Mouse (Mus musculus) gonadal fat pad, adult 2 months (tissue): ENCODE data around the gene Wfdc21. TPM values are rescaled to one million over a fixed set of nuclear protein-coding genes. Genes with fewer than 3 reads are reported as not detected.

Experiments used
- DNase-seq: peaks from one replicate; pipeline ENCODE4 v3.0.0-alpha.2; 2012; ENCODE audit warnings: low read depth
- polyA plus RNA-seq: library from polyadenylated mRNA; depleted of rRNA; stranded (reverse); fragments of >200 nt; gene quantifications from 2 replicates; pipeline ENCODE4 v1.2.3, GENCODE M21; 2012

Wfdc21 gene
- polyA plus RNA-seq, 1 experiment: 198 TPM

DNA sequence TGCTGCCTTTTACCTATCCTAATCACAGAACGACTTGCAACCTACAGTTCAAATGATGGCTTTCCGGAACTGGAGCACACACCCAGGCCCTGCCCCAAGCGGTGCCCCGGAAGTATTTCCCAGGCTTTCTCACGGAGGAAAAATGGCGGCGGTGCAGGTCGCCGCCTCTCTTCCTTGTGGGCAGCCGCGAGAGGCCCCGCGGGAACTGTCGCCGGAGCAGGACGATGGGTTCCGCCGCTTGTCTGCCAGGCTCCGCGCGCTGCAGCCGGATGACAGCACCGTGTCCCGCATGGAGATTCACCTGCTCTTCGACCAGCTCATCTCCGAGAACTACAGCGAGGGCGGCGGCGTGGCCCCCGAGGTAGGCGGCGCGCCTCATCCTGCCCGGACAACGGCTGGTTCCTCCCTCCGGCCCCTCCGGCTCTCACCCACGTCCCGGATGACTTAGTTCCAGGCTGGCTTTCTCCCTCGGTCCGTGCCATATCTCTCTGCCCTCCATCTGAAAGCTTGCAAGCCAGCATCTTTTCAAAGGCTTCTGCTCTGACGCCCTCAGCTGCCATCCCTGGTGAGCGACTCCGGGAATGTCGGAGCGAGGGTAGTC is 6.9 kb downstream of the Wfdc21 start, which contains the start of gene Heatr6:
Gene Heatr6, plus strand, starts transcription at position 116 of the 601 bp plus-strand sequence.
- DNase-seq: no peak

DNA sequence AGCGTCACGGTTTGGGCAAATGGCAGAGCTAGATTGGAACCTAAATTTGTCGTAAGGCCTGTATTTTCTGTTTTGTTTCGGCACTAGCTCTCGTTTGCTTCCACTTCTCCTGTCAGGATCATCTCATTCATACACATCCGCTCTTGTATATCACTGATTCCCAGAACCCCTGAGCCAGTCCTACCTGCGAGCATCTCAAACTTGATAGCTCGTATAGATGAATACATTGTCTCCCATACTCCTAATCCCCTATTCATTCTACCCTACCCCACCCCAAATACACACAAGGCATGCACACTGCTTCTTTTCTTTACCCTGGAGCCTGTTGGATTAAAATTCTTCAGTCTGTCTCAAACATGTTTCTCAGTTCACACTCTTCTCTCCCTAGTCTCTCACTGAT is 7.5 kb downstream of the Wfdc21 start:
- DNase-seq: no peak

DNA sequence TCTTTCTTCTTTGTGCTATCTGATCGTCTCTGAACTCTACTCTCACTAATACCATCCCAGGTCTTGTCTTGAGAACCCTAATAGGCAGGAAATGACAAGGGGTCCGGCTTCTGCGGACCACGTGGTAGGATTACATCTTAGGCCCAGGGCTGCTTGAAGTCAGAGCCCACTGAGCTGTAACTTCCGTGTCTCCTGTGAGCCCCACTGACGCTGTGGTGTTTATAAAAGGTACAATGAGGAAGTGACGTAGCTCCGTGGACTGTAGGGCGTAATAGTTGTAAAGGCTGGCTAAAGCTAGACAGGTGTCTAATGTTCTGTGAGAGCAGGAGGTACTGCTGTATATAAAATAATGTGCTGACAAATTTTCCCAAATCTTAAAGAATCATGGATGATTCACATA is 20.6 kb downstream of the Wfdc21 start:
- no peak for DNase-seq

DNA sequence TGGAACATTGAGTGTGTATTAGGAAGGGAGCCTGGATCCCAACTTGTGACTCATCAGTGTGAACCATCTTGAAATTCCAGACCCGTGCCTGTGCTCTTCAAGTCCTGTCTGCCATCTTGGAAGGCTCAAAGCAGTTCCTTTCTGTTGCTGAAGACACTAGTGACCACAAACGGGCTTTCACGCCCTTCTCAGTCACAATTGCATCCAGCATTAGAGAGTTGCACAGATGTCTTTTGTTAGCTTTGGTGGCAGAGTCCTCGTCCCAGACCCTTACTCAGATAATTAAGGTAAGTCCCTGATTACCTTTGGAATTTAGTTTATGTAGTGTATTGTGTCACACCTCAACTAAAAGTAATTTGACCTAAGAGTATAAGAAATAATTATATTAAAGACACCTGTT is 22.2 kb downstream of the Wfdc21 start:
- DNase-seq: no peak

DNA sequence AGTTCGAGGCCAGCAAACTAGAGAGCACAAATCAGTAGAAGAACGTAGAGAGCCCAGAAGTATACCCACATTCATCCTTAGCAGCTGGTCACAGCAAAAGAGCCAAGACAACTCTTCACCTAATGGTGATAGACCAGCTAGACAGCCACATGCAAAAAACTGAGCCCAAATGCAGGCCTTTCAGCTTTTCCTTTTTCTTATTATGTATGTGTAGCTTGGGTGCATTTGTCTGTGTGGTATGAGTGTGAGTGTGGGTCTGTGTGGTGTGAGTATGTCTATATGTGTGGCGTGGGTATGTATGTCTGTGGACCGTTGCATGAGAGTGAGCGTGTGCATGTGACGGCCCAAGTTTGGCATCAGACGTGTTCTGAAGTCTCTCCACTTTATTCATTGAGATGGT is 24.3 kb downstream of the Wfdc21 start:
- DNase-seq: no peak

DNA sequence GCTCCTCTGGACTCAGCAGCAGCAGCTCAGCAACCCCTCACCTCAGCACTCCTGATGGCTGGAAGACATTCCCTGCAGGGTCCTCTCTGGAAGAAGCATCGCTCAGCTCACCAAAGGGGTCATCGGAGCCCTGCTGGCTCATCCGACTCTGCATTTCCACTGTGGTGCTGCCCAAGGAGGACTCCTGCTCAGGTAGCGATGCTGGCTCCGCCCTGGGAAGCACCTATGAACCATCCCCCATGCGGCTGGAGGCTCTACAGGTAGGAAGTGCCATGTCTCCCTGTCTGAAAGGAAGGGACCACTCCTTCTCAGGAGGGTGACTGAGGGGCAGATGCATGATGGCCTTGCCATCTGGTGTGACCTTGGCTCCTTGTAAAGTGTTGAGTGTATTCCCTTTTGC is 25.6 kb downstream of the Wfdc21 start:
- no peak for DNase-seq

DNA sequence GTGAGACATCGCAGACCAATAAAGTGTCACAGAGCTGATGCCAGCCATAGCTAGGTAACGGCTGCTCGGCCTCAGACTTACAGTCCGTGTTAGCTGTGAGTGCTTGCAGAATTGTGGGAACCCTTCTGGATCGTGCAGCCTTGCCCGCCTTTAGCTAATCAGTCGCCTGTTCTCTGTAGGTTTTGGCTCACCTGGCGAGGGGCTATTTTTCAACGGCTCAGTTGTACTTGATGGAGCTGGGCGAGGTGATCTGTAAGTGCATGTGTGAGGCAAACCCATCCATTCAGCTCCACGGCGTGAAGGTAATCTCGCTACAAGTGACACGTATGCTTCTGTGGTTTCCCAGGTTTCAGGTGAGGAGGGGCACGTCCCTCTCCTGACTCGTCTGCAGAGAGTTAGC is 27.0 kb downstream of the Wfdc21 start:
- no peak for DNase-seq

DNA sequence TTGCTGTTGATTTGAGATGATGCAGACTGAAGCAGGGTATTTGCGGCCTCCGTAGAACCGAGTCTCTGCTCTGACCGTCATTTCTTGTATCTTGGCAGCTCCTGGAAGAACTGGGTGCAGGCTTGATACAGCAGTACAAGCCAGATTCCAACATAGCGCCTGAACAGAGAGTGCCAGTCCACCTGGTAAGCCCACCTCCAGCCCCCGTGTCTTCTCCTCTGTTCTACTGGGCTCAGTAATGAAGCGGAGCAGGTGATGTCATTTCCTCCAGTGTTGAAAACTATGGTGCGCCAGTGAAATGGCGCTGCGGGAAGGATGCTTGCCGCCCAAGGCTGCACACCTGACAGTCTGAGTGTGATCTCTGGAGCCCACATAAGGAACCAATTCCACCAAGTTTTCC is 27.6 kb downstream of the Wfdc21 start:
- DNase-seq: no peak

DNA sequence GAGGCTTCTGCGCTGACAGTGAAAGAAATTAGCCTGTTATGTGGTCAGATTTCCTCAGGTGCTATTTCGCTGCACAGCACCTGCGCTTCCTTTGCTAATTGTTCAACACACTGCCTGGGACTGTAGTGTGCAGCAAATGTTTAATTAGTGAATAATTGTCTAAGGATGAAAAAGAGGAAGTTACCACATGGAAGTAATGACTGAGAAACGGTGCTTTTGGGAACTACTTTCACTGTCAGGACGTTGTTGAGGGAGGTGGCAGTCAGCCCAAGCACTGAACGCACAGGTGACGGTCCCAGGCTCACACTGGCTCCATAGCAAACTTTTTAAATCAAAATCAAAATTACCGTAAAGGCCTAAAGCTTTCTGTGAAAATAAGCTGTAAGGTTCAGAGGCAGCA is 30.1 kb downstream of the Wfdc21 start:
- DNase-seq: no peak

DNA sequence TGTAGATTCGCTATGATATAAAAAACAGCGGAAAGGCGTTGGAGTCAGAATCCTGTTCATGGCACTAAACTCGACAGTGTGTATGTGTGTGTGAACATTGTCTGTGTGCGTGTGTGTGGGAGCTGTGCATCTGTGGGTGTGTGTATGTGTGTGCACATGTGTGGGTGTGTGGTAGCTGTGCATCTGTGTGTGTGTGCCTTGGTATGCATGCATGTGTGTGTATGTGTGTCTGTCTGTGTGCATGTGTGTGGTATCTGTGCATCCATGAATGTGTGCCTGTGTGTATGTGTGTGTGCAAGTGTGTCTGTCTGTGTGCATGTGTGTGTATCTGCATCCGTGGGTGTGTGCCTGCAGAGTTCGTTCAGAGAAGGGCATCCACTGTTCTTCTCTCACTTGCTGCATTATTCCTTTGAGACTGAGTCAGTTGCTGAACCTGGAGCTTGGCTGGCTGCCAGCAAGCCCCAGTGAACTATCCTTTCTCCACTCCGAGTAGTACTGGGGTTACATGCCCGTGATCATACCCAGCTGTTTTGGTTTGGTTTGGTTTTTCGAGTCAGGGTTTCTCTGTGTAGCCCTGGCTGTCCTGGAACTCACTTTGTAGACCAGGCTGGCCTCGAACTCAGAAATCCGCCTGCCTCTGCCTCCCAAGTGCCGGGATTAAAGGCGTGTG is 37.3 kb downstream of the Wfdc21 start:
- DNase-seq: no peak

DNA sequence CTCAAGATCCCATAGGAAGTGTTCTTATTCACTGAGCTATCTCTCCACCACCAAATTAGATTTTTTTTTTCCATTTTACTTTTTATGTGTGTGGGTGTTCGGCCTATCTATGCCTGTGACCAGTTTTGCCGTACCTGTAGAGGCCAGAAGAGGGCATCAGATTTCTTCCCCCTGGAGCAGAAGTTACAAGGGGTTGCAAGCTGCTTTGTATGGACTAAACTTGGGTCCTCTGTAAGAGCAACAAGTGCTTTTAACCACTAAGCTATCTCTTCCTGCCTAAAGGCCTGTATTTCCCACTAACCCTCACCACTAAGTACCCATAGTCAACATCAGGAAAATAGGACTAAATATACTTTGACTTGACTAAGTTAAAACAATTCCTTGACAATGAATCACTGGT is 37.9 kb downstream of the Wfdc21 start:
- DNase-seq: no peak

DNA sequence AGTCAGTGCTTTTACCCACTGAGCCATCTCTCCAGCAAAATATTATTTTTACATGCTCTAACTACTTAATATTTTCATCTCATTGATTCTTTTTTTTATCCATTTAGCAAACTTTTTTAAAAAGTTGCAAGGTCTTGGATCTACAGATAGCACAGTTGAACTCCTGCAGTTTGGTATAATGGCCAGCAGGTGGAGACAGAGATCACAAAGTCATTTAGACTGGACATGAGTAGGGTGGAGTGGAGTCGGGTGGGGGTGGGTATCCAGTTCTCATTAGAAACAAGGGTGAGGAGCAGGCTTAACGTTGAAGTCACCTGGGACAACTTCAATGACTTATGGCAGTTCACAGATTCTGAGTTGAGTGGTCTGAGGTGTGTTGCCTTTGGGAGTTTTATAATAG is 38.6 kb downstream of the Wfdc21 start:
- DNase-seq: no peak

DNA sequence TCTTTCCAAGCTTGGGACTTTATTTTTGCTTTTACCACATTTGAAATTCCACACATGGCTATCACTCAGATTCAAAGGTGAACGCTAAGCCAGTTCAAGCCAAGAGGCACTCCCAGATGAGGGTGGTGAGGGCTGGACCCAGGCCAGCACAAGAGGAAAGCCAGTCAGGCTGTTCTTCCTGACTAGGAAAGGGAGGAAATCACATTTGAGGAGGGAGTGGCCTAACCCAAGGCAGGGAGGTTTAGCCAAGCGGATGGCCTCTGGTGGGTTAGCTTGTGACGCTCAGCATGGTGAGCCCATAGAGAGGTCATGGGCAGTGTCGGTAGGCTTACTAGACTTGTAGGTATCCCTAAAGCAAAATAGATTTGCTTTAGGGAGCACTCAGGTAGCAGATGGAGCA is 40.1 kb downstream of the Wfdc21 start:
- DNase-seq: no peak

DNA sequence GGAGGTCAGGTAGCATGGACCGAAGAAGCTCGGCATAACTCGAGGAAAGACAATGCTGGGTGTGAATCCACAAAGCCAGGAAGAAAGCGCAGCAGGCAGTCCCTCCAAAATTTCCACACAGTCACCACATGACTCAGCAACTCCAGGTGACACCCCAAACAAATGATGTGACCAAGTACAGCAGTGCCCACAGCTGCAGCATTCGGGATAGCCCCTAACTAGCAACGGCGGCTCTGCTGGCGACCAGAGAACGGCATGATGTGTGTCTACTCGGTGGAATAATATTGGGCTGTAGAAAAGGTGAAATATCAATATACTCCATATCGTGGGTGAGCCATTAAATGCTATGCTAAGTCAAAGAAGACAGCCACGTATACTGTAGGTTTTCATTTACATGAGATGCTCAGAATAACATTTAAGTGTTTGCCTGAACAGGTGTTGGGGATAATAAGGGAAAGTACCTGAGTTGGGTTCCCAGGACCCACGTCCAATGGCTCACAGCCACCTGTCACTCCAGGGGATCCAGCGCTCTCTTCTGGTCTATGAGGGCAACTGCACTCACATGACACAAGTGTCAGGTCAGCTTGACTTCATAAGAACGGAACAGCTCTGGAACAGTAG is 40.8 kb downstream of the Wfdc21 start:
- no peak for DNase-seq

DNA sequence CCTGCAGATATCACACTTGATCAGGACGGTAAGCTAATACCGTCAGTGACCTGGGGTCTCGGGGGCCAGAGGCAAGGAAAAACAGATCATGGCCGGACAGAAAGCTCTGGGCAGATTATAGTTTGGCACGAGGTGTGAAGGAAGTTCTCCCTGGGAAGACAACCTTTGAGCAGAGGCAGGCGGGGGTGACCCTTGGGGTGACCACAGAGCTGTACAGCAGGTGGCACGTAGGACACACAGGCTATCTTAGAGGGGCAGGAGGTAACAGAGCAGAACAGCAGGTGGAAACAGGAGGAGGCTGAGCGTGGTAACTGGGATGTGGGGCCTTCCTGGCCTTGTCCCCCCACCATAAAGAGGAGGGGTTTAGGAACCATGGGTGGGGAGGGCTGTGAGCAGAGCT is 41.6 kb downstream of the Wfdc21 start:
- DNase-seq: no peak

DNA sequence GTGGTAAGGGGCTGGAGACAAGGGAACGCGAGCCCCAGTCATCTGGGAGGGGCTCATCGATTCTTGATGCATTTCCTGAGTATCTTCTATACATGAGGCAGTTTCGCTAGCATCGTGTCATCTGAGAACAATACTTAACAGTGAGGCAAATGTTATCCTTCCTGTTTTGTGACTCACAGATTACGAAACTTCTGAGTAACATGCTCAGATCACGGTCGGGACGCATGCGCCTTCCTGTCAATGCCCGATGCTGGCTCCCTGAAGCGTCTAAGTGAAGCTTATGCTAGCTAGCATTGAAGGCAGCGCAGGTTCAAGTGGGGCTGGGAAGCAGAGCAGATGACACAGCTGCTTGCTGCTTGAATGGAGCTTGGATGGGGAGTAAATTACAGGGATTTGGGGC is 42.5 kb downstream of the Wfdc21 start:
- DNase-seq: peak; percentile 41

DNA sequence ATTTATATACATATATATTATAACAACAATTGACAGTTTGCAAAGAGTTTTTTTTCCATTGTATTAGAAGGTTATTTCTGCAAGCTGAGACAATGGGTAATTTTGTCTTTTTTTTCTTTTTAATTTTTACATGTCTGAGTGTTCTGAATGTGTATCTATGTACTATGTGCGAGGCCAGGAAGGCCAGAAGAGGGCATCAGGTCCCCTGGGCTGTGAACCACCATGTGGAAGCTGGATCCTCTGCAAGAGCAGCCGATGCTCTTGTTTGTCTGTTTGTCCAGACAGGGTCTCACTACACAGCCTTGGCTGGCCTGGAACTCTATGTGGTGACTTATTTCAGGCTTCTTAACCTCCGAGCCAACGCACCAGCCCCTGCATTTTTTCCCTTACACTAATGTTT is 44.4 kb downstream of the Wfdc21 start:
- no peak for DNase-seq

DNA sequence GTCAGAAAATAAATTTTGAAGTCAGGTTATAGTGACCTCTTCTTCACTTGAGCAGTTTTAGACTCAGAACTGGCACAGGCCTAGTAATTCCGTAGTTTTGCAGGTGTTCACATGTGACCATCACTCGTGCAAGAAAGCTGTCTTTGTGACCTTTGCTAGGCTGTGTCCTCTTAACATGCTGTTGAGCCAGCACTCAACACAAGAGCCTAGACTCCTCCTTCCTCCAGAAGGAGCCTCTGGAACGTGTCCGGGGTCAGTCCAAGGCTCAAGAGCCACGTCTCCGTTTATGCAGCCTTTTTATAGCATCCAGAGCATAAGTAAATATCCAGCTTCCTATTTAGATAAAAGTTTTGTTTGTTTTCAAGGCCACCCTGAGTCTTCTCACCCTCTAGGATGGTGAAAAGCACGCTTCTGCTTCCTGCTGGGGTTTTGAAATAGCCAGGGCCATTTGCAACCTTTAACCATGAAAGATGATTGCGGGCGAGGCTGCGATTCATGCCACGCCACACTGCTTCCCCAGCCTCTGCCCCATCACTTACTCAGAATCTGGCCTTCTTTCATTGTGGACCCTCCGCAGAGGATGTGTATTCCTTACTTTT is 45.7 kb downstream of the Wfdc21 start:
- DNase-seq: no peak

DNA sequence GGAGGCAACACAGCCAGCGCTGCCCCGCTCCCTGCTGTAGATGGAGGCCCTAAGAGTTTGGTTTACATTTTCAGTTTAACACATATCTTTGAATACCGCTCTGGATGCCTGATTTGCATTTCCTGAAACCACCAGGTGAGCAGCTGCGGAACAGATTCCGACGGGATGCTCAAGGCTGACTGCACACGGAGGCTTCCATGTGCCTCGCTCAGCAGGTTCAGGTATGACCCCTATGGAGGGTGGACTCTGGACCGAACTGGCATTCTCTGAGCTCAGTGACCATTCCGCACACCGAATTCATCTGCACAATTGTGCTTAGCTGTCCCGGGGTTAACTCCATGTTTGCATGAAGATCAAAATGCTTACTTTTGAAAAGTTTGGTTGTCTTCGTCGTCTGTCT is 46.5 kb downstream of the Wfdc21 start:
- DNase-seq: no peak

DNA sequence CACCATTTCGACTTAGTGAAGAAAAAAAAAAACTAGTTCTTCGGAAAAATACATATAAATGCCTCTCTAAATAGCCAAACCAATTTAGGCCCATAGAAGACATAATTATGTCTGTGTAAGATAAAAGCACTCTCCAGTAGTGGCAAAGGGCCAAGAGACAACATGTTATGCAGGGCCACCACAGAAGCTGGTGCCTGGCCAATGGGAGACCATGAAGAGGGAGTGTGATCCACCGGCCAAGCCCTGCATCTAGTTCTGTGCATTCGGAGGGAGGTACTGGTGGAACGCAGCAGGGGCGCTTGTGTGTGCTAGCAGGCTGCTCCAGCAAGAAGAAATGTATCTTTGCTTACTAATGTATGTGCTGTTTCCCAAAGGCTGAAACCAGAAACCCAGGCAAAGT is 49.4 kb downstream of the Wfdc21 start:
- no peak for DNase-seq

DNA sequence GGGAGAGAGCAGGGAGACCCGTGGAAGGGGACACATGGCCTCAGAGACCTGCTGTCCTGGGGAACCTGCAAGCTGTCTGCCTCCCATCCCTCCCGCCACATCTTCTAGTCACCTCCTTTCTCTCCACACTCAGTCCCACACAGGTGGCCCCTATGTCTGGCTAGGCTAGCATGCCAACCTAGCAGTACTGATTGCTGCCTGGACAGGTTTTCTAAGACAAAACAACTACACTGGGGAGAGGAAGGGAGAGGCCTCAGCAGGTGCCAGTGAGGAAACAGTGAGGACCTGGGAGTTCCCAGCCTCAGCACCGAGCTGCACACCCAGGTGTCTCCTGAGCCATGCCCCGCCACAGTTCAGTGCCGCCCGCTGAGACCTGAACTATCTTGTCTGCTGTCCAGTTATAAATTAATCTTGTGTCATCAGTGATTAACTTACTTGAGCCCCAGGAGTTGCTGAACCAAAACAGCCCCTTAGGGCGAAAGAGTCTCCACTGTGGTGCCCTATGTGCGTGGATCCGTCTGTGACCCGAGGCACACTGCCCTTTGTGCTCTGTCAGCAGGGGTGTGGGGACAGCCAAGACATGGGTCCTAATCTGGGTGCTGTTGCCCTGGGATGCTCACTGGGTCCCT is 50.4 kb downstream of the Wfdc21 start:
- no peak for DNase-seq

DNA sequence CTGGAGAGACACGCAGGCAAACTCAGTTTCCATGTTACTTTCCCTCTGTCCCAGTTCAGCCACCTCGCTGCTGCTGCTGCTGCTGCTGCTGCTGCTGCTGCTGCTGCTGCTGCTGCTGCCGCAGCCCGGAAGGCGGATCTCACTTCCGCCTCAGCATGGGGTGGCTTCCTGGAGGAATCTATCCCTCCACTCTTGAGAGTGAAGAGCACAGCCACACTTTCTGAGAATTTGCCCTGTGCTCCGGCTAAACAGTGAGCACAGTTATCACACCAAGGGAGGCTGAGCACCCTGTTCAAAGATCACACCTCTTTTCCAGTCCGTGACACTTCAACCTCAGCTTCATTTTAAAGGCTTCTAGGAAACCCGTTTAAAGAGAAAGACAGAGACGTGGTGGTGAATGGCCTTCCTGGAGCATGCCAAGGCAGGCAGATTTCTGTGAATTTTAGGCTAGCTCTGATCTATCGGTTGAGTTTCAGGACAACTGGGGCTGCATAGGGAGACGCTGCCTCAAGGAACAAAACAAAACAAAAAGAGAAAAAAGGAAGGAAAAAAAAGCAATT is 53.2 kb downstream of the Wfdc21 start:
- DNase-seq: no peak
